Mouse (Mus musculus) lung, postnatal 0 days (tissue): ENCODE results near the gene Ggta1.

ENCODE experiments used
- CTCF ChIP-seq: IDR thresholded peaks from 2 replicates; pipeline ENCODE4 v1.5.1; 2016; ENCODE audit warnings: antibody characterized with exemption, mild to moderate bottlenecking
- EP300 ChIP-seq: IDR thresholded peaks from 2 replicates; pipeline ENCODE4 v1.6.1; 2016; ENCODE audit warnings: antibody characterized with exemption, mild to moderate bottlenecking, control low read depth

- TF ChIP-seq CTCF = no peak
- TF ChIP-seq EP300 = no peak
These were observed 83.7 kb downstream of the Ggta1 start for GRCm38 (mm10) chr2:35379306-35379705.
